Mouse (Mus musculus): ENCODE results near the gene Fbrs.

The Fbrs gene

DNA sequence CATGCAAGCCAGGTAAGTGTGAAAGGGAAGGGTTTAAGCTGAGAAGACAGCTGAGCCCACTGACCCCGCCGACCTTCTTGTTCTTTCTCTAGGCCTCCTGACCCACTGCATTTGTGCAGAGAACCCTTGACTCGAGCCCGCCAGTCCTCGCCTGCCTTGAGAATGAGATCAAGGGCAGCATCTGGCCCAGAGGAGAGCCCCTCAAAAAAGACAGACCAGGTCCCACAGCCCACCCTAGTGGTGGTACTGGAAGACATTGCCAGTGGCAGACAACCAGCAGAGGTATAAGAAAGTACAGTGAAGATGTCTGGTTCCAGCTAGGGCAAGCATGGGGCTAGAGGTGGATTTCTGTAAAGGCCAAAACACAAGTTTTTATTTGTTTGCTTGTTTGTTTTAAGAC is 5.3 kb upstream of the Fbrs start:
- no peak for TF ChIP-seq GATA4 (IDR thresholded peaks at IDR 0.05; ENCODE audit: insufficient replicate concordance, low read length)

DNA sequence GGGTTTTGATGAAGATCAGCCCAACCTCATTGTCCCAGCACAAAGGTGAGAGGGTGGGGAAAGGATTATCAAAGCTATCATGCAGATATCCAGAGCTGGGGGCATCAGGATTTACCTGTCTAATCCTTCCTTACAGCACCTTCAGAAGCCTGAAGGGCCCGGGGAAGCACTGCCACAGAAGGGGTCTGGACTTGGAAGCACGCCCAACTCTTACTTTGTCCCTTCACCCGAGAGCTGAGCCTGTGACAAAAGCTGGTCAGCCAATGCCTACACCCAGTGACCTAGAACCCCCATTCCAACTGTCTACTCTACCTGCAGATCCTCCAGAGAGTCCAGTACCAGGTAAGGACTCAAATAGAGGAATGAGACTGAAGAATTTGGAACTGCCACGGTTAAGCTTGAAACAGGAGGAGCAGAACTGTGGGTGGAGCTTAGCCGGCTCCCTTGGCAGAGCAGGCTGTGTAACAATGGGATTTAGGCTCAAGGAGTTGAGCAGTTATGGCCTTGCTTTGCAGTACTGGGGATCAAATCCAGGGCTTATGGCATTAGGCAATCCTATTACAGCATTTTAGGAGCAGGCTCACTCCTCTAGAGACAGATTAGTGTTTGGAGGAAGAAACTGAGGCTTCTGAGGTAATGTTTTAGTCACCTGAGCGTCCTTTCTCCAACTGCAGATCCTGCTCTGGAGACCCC is 4.5 kb upstream of the Fbrs start:
- no peak for TF ChIP-seq GATA4 (IDR thresholded peaks at IDR 0.05; ENCODE audit: insufficient replicate concordance, low read length)

DNA sequence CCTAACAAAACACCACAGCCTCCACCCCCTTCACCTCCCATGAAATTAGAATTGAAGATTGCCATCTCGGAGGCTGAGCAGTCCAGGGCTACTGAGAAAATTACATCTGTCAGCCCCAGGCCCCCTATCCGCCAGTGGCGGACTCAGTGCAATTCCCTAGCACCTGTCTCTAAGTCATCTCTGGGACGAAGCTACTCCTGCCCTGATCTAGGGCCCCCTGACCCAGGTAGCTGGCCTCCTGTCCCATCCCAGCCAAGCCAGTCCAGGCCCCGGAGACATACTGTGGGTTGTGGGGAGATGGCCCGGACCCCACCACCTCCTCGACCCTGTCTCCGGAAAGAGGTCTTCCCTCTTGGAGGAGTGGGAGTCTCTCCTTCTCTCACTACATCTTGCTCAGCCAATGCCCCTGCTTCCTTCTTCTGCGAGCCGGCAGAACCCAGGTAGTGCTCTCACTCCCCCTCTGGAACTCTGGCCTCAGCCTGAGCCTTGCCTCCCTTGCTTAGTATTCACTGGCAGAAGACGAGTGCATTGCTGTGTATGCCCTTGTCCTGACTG is 3.7 kb upstream of the Fbrs start:
- no peak for TF ChIP-seq GATA4 (IDR thresholded peaks at IDR 0.05; ENCODE audit: insufficient replicate concordance, low read length)

DNA sequence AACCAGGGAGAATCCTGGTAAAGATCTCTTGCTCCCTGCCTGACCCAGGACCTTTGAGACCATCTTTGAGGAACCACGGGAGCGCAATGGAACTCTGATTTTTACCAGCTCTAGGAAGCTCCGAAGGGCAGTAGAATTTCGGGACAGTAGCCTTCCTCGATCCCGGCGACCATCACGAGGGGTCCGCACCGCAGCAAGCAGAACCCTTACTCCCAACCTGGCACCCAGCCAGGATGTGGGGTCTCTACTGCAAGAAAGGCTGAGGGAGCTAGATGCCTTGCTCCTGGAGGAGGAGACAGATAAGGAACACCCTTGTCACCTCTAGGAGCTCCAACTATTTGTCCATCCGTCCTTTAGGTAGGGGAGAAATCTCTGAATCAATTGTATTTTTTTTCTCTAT is 2.7 kb upstream of the Fbrs start:
- no peak for TF ChIP-seq GATA4 (IDR thresholded peaks at IDR 0.05; ENCODE audit: insufficient replicate concordance, low read length)

DNA sequence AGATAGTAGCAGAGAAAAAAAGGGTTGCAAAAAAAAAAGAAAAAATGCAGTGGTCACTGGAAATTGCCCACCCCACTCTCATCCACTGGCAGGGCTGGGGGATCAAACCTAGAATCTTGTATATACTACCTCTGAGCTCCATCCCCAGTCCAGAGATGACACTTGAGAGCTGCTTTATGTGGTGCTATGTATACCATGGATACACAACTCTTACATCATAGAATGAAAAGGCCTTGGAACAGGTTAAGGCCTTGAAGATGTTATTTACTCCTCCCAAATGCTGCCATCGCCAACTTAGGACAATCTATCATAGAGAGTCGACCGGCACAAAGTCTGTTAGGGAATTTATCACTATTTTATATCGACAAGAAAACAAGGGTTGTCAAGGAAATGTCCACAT is 2.1 kb upstream of the Fbrs start:
- no peak for TF ChIP-seq GATA4 (IDR thresholded peaks at IDR 0.05; ENCODE audit: insufficient replicate concordance, low read length)

DNA sequence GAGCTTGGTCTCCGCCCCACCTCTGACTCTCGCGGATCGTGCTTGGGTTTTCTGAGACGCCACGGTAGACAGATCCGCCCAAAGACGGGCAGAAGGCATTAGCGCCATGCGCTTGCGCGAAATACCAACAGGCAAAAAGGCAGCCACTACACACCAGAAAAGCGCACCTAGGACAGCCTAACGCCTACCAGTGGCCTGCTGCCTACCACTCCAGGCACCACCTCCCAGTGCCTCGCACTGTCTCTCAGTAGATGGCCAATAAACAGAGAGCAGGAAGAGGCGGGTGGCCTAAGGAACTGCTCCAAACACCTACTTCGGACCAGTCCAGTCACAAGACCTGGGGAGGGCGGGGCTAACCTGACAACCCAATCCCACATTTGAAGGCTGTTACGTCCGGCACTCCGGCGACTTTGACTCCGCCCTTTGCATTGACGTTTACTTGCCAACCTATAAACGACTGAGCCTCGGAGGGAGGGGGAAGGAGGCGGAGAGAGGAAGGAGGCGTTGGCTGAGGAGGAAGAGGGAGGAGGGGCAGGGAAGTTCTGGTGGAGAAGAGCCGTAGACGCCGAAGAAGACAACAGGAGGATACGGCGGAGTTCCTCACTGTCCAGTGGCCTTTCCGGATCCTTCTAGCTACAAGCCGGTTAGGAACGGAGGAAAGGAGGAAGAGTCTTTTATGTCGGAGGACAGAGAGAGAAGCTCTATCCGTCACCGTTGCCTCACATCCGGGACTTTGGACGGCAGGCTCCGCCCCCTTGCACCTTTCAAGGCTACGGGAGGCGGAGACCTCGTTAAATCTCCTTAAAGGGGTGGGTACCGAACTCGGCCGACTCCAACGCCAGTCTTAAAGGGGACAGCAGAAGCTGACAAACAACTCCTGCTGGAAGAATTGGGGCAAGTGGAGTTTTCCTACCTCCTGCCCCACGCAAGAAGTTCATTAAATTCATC is 1.0 kb upstream of the Fbrs start:
- TF ChIP-seq GATA4 (IDR thresholded peaks at IDR 0.05; ENCODE audit: insufficient replicate concordance, low read length), result no peak

DNA sequence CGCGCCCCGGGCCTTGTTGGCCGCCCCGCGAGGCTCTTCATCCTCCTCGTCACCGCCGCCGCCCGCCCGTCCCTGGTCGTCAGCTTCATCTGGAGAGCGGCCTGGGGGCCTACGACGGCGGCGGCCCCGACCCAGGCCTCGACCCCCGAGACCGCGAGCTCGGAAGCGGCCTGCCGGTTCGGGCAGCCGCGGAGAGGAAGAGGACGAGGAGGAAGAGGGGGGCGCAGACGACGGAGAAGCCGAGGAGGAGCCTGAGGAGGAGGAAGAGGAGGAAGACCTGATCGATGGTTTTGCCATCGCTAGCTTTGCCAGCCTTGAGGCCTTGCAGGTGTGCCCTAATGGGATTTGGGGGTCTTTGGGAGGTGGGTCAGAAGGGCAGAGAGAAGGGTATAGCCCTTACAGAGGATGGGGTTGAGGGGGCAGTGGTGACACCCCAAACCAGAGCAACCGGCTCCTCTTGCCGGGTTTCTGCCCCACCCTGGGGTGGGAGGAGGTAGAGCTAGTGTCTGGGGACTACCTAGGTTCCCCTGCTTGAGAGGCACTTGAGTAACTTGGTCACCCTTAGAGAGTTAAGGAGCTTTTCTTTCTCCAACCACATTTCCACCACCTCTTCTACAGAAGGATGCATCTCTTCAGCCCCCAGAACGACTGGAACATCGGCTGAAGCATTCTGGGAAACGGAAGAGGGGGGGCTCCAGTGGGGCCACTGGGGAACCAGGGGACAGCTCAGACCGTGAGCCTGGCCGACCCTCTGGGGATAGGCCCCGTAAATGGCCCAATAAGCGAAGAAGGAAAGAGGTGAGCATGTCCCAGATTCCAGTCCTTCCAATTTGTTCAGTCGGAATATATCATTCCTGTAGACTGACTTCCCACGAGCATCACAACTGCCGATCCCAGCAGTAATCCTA is 573 bp downstream of the Fbrs start:
- TF ChIP-seq GATA4 (IDR thresholded peaks at IDR 0.05; ENCODE audit: insufficient replicate concordance, low read length), result no peak

DNA sequence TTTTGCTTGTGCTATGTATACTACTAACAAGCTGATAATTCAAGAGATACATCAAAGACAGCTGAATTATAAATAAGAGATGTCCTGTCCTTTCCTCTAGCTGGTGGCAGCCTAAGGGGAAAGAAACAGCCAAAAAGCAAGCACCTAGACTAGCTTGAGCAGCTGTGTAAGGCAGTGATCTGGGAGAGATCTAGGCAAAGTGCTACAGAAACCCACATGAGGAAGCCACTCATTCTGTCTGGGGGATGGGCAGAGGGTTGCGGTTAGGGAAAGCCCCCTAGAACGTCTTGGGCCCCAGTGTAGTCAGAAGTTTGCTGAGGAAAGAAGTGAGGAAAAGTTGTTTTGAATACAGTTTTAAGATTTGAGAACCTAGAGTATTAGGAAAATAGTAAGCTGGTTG is 1.3 kb downstream of the Fbrs start:
- no peak for TF ChIP-seq GATA4 (IDR thresholded peaks at IDR 0.05; ENCODE audit: insufficient replicate concordance, low read length)

DNA sequence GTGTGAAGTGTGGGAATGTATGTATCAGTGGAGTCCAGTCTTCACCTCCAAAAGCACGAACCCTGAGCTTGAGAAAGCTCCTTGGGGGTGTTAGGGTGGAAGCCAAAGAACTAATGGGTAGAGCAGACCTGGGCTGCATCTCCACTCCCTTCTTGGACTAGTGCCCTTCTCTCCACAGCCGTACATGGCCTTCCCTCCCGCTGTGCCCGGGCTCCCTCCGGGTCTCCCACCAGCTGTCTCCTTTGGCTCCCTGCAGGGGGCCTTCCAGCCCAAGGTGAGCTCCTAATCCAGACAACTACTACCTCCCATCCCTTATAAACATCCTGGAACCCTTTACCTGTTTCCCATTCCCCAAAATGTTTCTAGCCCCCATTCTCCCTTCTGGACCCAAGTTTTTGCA is 6.4 kb downstream of the Fbrs start:
- TF ChIP-seq GATA4 (IDR thresholded peaks at IDR 0.05; ENCODE audit: insufficient replicate concordance, low read length), result no peak

DNA sequence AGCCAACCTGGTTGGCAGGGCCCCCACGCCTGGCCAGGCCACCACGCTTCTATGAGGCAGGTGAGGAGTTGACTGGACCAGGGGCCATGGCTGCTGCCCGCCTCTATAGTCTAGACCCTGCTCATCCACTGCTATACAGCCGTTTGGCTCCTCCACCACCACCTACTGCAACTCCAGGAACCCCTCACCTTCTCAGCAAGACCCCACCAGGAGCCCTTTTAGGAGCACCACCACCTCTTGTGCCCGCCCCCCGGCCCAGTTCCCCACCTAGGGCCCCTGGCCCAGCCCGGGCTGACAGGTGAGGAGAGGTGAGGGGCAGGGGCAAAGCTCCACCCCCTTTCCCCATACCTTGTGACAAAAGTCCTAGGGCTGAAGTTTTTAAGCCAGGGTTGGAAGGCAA is 11.0 kb downstream of the Fbrs start:
- no peak for TF ChIP-seq GATA4 (IDR thresholded peaks at IDR 0.05; ENCODE audit: insufficient replicate concordance, low read length)

DNA sequence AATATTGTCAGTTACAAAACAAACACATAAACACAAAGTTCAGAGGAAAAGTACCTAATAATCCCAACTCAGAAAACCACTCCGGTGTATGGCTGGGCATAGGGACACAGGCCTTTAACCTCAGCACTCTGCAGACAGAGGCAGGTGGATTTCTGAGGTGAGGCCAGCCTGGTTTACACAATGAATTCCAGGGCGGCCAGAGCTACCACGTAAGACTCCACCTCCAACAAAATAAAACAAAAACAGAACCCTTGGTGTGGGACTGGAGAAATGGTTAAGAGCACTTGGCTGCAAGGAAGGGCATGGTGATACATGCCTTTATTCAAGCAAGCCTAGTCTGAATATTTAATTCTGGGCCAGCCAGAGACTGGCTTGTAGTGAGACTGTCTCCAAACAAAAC is 12.8 kb downstream of the Fbrs start:
- TF ChIP-seq GATA4 (IDR thresholded peaks at IDR 0.05; ENCODE audit: insufficient replicate concordance, low read length), result no peak

DNA sequence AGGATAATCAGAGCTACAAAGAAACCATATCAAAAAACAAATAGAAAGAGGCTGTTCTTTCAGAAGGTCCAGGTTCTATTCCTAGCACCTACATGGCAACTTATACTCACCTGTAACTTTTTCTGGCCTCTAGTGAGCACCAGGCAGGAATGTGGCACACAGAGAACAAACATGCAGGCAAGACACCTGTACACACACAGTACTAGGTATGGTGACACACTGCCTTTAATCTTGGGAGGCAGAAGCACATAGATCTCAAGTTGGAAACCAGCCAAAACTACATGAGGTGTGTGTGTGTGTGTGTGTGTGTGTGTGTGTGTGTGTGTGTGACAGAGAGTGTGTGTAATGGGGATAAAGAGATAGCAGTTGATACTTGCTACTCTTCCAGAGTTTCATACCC is 15.6 kb downstream of the Fbrs start:
- no peak for TF ChIP-seq GATA4 (IDR thresholded peaks at IDR 0.05; ENCODE audit: insufficient replicate concordance, low read length)

DNA sequence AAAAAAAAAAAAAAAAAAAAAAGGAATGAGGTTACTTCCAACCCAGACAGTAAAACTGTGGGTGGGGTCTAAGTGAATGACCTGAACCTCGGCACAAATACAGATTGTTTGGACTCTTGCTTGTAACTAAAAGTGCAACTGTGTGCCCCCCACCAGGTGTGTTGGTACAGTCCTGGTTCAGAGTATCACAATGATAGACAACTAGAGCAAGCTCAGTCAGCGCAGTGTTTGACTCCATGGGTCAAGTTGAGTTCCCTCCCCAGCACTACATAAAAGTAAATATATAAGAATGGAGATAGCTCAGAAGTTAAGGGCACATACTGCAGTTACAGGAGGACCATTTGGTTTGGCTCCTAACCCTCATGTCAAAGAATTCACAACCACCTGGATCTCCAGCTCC is 18.4 kb downstream of the Fbrs start:
- no peak for TF ChIP-seq GATA4 (IDR thresholded peaks at IDR 0.05; ENCODE audit: insufficient replicate concordance, low read length)

DNA sequence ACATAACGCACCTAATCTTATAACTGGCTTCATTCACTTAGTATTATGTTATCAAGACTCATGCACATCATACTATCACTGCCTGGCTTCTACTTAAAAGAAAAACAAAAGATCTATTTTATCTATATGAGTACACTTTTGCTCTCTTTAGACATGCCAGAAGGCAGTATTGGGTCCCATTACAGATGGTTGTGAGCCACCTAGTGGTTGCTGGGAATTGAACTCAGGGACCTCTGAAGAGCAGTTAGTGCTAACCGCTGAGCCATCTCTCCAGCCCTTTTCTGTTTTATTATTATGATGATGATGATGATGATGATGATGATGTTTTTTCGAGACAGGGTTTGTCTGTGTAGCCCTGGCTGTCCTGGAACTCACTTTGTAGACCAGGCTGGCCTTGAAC is 19.4 kb downstream of the Fbrs start:
- no peak for TF ChIP-seq GATA4 (IDR thresholded peaks at IDR 0.05; ENCODE audit: insufficient replicate concordance, low read length)

DNA sequence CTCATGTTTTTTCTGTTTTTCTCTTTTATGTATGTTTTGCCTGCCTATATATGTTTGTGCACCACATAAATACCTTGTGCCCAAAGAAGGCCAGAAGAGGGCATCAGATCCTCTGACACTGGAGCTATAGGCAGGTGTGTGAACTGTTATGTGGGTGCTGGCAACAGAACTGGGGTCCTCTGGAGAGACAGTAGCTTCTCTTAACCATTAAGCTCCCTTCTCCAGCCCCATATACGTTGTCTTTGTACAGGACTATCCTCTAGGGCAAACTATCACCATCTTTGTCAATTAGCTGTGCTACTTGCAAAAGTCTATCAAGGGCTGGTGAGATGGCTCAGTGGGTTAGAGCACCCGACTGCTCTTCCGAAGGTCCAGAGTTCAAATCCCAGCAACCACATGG is 29.3 kb downstream of the Fbrs start:
- no peak for TF ChIP-seq GATA4 (IDR thresholded peaks at IDR 0.05; ENCODE audit: insufficient replicate concordance, low read length)

All from liver, adult (tissue).